Mouse (Mus musculus) natural killer cell, adult 2 months (primary cell): Measurements from ENCODE around the gene Hmcn1.

Experiments
- DNase-seq, 2 experiments: peaks; one replicate each; pipeline ENCODE4 v3.0.0; 2022; ENCODE audit warnings: low spot score in 2 of 2

The Hmcn1 gene

DNA sequence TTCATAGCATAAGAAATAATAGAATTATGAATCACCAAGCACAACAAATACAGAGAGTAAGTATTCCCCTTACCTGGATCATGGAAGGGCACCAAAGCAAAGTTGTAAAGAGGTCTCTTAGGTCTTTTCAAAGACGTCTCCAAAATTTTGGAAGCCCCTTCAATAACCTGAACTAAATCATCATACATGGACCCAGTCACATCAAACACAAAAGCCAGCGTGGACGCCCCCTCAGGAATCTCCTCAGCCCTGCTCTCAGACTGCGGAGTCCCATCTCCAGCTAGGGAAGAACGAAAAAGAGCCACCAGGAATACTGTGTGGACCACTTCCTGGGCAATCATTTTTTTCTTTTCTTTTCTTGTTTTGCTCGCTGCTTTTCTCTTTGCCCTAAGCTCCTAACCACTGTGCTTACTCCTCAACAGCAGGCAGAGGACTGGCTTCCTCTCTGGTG, 499 bp downstream of the Hmcn1 start:
- no peak for DNase-seq

DNA sequence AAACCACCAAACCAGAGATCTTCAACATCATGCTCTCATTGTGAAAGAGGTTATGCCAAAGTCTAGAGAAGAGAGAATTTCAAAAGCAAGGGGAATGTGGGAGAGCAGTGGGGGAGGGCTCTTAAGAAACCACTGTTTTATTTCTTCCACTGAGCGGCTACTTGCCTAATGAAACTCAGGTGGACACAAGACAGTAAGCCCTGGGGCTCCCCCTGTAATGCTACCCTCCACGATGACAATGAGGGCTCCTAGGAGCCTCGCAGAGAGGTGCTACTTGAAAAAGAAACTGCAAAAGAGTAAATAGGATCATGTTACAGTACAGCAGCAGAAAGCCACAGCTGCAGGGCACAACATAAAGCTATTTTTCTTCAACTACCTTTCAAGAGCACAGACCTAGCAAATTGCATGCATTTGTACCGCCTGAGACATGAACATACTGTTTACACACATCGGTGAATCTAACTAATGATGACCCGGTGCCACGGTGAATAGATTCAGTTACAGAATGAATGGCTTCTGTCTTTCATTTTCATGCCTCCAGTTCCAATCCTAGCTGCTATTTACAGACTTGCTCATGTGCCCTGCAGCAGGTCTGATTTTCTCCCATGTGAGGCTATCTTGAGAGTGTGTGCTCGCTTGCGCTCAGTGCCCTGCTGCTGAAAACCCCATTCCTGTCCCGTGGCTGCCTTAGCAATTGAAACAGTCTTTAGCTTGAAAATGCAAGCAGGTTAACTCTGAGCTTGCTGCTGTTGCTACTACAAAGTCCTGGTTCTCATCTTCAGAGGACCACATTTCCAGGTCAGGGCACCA, 1.3 kb downstream of the Hmcn1 start:
- no peak for DNase-seq

- DNase-seq = no peak
These were observed 8.3 kb downstream of the Hmcn1 start for GRCm38 (mm10) chr1:150984888-150985287.

- no peak for DNase-seq
These were observed 9.1 kb downstream of the Hmcn1 start for GRCm38 (mm10) chr1:150984092-150984503.

- DNase-seq = no peak
These were observed 14.6 kb downstream of the Hmcn1 start for GRCm38 (mm10) chr1:150978651-150979050.

DNA sequence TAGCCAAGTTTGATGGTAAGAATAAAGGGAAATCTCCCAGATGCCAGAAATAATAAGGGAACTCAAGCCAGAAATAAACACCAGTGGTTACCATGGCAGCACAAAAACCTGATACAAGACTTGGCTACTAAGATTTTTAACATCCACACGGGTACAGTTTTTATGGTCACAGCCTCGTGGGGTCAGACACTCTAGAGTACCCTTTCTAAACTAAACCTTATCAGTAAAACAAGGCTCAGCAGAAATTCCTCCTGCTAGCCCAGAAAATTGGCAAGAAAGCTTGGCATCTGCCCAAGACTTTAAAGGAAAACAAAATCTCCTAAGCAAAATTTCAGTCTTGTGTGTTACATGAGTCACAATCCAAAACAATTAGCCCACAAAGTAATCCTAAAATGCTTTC, 17.0 kb downstream of the Hmcn1 start:
- DNase-seq = no peak

DNA sequence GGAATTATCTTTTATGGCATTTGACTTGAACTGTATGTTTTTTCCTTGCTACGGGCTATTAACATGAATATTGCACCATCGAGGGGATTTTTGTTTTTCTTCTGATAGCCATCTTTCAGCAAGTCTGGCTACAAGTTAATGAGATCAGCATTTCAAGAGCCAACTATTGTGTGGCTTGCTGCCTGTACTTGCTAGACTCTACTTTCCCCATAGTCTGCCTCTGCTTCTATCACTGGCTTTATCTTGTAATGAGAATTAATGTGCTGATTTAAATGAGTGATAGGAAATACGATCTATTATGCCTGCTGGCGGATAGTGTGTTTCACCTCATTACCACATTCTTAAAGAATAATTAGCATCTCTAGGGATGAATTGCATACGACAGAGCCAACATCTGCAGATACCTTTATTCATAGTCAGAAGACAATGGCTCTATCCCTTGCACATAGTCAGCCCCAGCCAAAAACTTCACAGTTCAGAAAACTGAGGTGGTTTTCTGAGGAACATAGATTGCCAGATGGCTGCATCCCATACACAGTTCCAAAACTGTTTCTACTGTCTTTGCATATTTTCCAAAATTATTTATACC, 33.7 kb downstream of the Hmcn1 start:
- DNase-seq = no peak

GRCm38 (mm10) chr1:150951004-150951403, 42.2 kb downstream of the Hmcn1 start:
- no peak for DNase-seq

GRCm38 (mm10) chr1:150950046-150950445, 43.2 kb downstream of the Hmcn1 start:
- no peak for DNase-seq

GRCm38 (mm10) chr1:150948911-150949310, 44.3 kb downstream of the Hmcn1 start:
- DNase-seq = no peak

DNA sequence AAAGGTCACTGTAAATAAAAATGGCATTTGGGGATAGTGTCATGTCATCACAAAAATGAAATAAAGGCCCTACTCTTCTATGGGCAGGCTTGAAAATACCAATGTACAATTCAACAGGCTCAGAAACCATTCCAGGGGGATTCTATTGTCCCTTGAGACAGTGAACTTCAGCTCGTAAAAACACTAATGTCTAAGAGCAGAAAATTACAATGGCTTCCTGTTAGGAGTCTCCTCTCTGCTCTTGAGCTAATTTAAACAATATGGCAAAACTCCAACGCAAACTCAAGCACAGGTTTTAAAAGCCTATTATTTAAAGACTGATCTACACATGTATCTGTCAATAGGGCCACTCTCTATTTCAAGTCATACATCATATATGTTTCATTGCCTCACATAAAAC, 49.6 kb downstream of the Hmcn1 start:
- no peak for DNase-seq

DNA sequence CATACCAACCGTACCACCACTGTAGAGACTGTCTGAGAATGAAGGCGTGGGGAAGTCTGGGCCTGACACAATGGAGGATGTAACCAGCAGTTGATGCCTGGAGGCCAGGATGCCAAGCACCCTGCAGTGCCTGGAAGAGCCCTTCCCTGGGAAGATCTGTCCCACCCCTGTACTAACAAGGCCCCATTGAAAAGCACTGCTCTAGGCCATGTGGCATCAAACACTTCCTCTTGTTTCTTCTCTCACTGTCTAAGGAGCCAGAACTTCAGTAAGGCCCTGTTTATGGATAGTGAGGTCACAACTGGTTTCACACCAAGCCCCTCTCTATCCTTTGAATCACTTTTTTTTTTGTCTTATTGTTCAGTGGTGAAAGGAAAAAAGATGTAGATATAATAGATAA, 51.1 kb downstream of the Hmcn1 start:
- no peak for DNase-seq

- no peak for DNase-seq
These were observed 56.4 kb downstream of the Hmcn1 start for GRCm38 (mm10) chr1:150936821-150937220.

DNA sequence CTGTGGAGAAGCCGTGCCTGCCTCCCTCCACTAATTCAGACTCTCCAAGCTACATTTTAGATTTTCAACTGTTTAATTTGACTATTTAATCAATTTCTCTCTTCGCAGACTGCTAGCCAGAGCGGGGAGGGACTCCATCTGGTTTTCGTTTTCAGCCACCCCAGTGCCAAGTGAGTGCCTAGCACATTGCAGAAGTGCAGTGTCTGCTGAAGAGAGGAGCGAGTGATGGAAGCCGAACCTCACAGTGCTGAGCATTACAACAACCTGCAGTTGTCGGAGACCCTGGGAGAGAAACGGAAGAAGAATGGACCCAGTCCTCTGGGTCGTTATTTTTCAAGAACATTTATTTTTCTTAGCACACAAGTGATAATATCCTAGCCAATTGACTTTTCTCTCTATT, 59.6 kb downstream of the Hmcn1 start:
- no peak for DNase-seq

DNA sequence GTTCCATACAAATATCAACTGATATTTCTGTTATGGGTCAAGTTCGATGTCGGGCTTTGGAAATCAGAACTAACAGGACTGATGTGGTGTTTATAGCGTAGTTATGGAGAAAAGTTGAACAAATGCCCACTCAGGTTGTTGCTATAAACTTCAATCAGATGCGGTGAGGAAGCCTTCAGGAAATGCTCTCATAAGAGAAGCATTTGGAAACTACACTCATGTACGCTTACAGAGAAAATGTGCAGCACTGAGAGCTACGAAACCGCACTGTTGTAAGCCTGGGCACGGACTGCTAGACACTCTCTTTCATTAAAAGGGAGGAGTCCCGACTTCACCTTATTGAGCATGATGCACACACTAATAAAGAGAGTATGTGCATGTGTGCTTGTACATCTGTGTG, 72.4 kb downstream of the Hmcn1 start:
- no peak for DNase-seq

- peak in 1 of 2 experiments; percentile 7 for DNase-seq
These were observed 73.0 kb downstream of the Hmcn1 start for GRCm38 (mm10) chr1:150920276-150920675.

GRCm38 (mm10) chr1:150914936-150915335, 78.3 kb downstream of the Hmcn1 start:
- DNase-seq = no peak

- DNase-seq = no peak
These were observed 79.6 kb downstream of the Hmcn1 start for GRCm38 (mm10) chr1:150913586-150914136.

DNA sequence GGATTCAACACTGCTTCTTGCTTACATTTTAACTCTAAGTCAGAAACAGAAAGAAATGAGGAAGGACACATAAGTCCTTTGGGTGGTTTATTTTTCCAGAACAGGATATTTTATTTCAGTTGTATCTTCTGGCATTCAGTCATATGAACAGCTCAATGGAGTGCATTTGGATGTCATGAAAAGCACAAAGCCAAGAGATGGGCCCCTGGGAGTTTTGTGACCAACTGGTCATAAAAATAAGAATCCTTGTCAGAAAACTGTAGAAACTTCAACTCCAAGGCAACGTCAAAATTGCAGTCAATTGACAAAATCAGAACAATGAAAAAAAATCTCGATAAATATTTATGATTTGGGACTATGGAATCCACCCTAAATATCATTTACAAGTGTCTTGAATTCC, 83.6 kb downstream of the Hmcn1 start:
- DNase-seq = no peak

DNA sequence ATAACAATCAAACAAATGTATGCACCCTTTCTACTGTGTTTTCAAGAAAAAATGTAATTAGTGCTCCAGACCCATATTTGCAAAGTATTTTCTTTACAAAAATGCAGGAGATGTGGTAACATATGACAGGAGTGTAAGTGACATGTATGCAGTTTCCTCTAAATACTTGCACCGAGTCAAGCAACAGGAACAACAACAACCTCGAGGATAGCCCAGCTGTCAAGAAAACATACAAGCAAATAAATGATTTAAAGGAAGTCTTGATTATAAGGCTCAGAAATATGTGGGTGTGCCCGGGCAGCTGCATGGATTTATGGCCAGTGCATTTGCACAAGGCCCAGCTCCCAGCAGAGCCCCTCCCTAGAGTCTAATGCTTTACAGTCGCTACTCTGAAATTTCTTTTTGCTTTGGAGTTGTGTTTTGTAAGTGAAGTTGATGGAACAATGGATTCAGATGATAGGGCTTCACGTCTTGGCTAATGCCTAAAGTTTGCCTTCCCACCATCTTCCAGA, 99.5 kb downstream of the Hmcn1 start:
- no peak for DNase-seq

- no peak for DNase-seq
These were observed 103.2 kb downstream of the Hmcn1 start for GRCm38 (mm10) chr1:150890017-150890416.

GRCm38 (mm10) chr1:150886267-150886666, 107.0 kb downstream of the Hmcn1 start:
- DNase-seq = no peak

- no peak for DNase-seq
These were observed 114.8 kb downstream of the Hmcn1 start for GRCm38 (mm10) chr1:150878421-150878820.
